Comparison of ENCODE assay signal across 8 mouse cellular contexts in genomic region chr4:88721791-88722721, GRCm38 (mm10). TPM values are rescaled to one million over a fixed set of nuclear protein-coding genes. Genes with fewer than 3 reads are reported as not detected.
DNase-seq lines count a peak whose midpoint lies in the region; ATAC-seq and TF ChIP-seq lines count a peak whose summit lies in the region.

TSS of gene Gm26566 (plus strand) at chr4:88721805.
TSS of gene Klhl9 (minus strand) at chr4:88722465.

- CTCF ChIA-PET in Patski (lab: Charles Lee): interaction anchor here (1.1 to 7.6 kb wide), 4 partner anchors 9 to 24 kb away, joined by 3 to 62 read pairs (median 4); no protein-coding TSS in a partner anchor

- DNase-seq in Patski (ENCODE audit: low read depth, low spot score): peak; percentile 67
- DNase-seq in cerebellum, postnatal 14 days: peak; percentile 95 to 97
- peak; percentile 78 to 80 for DNase-seq in frontal cortex, postnatal 14 days (ENCODE audit: low spot score in 2 of 2)
- DNase-seq in hindbrain, embryonic 14.5 days (ENCODE audit: low spot score): peak; percentile 92
- peak; percentile 86 to 89 for DNase-seq in layer of hippocampus, postnatal 36 days
- peak; percentile 91 for DNase-seq in lung, postnatal 36 days
- peak; percentile 96 for DNase-seq in retina, postnatal 1 day
- DNase-seq in urinary bladder, adult 18-20 months (ENCODE audit: low spot score in 2 of 2): peak; percentile 80 to 89

- no peak for TF ChIP-seq CTCF in Patski (IDR thresholded peaks at IDR 0.05)

- no peaks in the 10 kb centered on the region for H3K9me3 ChIP-seq in hindbrain, embryonic 14.5 days (ENCODE audit: control insufficient read depth, low read length)

- WGBS in hindbrain, embryonic 14.5 days: under 1% methylated on average over 80 of the region's 82 CpGs

- peak within 1 kb of the TSS; percentile 88 for H3K4me2 ChIP-seq in hindbrain, embryonic 14.5 days (replicated peaks)

- in situ Hi-C loops in Patski (cut with MboI; ENCODE audit: low pct_unique_long_range_greater_than_20kb): no loop called here

- H3K27me3 ChIP-seq in Patski: no peaks in the 10 kb centered on the region
- no peaks in the 10 kb centered on the region for H3K27me3 ChIP-seq in hindbrain, embryonic 14.5 days (ENCODE audit: control insufficient read depth, insufficient read depth, low read length)

- POLR2A ChIA-PET in Patski (lab: Charles Lee): interaction anchor here (0.7 kb wide), 1 partner anchor 25 kb away, joined by 4 read pairs; no protein-coding TSS in a partner anchor

- peak within 1 kb of the TSS; percentile 94 for H3K4me3 ChIP-seq in hindbrain, embryonic 14.5 days (replicated peaks; ENCODE audit: low read length)

- H3K27ac ChIP-seq in hindbrain, embryonic 14.5 days: peak within 1 kb of the TSS; percentile 98

- peak within 1 kb of the TSS; percentile 99 for H3K9ac ChIP-seq in hindbrain, embryonic 14.5 days

- H3K4me1 ChIP-seq in hindbrain, embryonic 14.5 days (replicated peaks; ENCODE audit: control insufficient read depth, insufficient read depth, low read length): peaks cover 35% of the 10 kb centered on the region

- H3K36me3 ChIP-seq in hindbrain, embryonic 14.5 days (replicated peaks; ENCODE audit: control insufficient read depth, insufficient read depth): peaks cover 10% of the 10 kb centered on the region

- ATAC-seq in Patski: peak; percentile 93
- peak; percentile 99 for ATAC-seq in hindbrain, embryonic 14.5 days (ENCODE audit: low FRiP score)

RNA-seq across cellular contexts. Expression of gene Gm26566, which starts in this region (rescaled TPM):
- polyA plus RNA-seq in Patski (2021): 1.3 TPM
- polyA plus RNA-seq in hindbrain, embryonic 14.5 days (2014; fragmentation: Nextera tagmentation; extraction: Ambion mirVana): 2.4 and 3.2 TPM in 2 replicates
- 1 to 10 TPM in 1 of 2 experiments, under 1 TPM in 1; 0.90 to 1.5 TPM for total RNA-seq in layer of hippocampus, postnatal 36 days (2021)

RNA-seq across cellular contexts. Expression of gene Klhl9, which starts in this region (rescaled TPM):
- 18.2 TPM for polyA plus RNA-seq in Patski (2021)
- 144 and 155 TPM in 2 replicates for polyA plus RNA-seq in hindbrain, embryonic 14.5 days (2014; fragmentation: Nextera tagmentation; extraction: Ambion mirVana)
- 100 to 1,000 TPM; 105 to 112 TPM for total RNA-seq in layer of hippocampus, postnatal 36 days (2021)

Comparison
In these comparisons a context has a peak if more than half of its experiments do, and no peak if none do; other contexts are left out.
1. Peak in every context shown above with its lines: DNase-seq, ATAC-seq, H3K4me3 ChIP-seq and H3K27ac ChIP-seq.